Mouse (Mus musculus) embryo, embryonic 10 days (tissue): ENCODE data around the gene Vps16.

Experiments
- DNase-seq: peaks from one replicate; pipeline ENCODE4 v3.0.0-alpha.2; 2015; ENCODE audit warnings: low spot score

Vps16 gene

DNA sequence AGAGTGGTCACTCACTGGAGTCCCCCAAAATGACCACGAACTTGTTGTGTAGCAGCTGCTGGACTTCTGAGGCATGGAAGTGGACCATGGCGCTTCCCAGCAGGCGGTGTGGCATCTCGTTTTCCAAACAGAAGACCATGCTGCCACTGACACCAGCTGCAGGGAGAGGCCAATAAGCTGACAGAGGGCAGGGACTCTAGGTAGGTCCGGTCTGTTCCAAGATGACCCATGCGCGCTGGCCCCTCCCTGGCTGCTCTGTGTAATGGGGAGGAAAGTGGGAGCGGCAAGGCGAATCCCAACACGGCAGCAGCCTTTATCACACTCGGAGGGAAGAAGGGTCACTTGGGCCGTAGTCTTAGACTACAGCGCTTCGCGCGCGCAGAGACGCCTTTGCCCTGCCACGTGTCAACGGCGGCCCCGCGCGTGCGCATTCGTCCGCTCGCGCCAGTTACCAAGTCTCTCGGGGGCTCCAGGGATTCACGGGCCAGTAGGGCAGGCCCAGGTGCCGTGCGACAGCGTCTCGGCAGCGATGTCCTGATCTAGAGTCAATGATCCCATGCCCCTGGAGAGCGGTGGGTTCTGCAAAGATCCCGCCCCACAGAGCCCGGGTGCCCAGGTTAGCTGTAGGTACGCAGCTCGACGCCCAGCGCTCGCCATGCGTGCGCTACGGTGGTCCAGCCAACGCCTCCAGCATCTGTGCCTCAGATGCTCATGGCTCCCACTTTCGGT lies 578 bp upstream of the Vps16 start:
- DNase-seq, result peak; percentile 90

DNA sequence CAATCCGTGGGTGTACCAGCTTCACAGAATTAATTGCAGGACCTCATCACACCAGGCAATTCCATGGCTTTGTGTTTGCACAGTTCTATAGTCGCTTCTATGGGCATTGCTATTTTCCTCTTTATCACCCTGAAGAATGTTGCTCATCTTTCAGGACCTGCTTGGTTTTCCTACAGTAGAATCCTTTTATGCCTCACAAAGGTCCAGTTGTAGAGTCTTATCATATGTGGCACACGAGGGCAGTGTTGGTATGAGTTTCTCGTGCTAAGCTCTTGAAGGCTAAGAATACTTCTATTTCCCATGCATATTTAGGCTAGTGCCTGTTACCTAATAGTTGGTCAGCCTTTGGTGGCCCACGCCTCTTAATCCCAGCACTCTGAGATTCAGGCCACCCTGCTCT lies 973 bp downstream of the Vps16 start:
- no peak for DNase-seq

DNA sequence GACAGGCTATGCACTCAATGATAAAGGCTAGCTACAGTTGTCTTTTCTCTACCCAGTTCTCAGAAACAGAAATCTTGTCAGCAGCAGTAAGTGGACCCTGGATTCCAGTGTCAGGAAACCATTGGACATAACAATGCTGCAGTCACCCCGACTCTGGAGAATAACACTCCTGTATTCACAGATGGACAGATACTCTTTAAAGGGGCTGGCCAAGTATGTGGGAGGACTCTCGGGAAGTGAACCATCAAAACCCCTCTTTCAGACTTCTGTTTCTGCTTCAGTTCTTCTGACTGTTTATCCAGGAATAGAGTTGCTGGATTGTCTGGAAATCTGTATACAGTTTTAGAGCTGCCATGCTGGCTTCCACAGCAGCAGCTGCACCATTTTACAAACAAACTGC lies 5.7 kb downstream of the Vps16 start:
- no peak for DNase-seq

DNA sequence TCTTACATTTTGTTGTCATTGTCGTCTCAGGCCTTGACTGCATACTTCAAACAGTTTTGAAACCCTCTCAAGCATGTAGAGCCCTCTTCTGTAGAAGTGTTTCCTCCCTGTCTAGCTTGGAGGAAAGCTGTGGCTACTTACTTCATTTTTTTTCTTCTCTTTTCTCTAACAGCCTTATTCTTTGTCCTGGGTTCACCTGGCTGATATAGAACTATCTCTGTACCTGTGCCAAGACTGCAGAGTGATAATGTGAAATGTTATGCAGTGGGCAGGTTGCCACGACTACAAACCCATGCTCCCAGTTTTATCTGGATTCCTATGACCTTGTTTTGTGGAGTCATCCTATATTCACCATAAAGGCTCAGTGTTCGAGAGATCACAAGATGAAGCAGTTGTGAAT lies 6.3 kb downstream of the Vps16 start:
- DNase-seq, result no peak

DNA sequence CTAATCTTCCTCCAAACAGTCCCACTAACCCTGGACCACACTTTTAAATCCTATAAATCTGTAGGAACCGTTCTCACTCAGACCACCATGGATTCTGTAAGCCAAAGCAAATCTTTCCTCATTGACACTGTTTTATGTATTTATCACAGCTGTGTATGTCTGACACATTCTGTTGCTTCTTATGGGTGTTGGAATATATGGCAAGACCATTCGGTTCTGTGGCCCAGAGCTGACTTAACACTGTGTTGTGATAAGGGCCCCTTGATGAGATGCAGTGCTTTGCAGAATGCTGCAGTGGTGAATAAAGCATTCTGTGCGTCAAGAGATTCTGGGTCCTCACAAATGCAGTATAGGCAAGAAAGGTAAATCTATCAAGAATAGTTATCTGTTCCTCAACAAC lies 8.0 kb downstream of the Vps16 start:
- no peak for DNase-seq

DNA sequence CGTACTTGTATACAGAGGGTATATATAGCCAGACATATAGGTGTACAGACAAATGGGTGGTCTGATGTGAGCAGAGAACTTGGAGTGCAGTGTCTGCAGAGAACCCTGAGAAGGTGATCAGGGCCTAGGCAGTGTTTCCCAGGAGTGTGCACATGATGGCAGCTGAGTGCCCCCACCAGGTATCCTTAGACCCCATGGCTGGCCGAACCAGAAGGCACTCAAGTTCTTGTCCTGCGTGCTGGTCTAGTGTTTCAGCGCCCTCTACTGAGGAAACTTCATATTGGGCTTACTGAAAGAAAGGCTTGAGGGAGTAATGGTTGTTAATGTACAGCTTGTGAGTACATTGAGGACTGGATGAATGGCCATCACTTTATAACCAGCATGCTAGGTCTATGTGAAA lies 9.0 kb downstream of the Vps16 start:
- peak; percentile 79 for DNase-seq

DNA sequence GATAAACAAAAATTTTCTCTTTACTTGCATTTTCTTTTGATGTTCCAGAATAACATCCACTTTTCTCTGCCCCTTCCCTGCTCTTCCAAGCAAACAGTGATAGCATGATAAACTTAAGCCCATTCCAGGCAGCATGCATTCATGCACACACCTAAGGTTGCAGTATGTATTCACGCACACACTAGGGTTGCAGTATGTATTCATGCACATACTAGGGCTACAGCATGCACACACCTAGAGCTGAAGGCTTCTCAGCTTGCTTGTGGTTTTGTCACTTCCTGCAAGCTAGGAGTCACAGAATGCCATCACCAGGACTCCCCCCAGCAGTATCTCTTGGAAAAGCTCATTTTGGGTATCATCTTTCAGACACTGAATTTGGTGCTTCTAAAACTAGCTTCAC lies 12.6 kb downstream of the Vps16 start:
- DNase-seq, result no peak

DNA sequence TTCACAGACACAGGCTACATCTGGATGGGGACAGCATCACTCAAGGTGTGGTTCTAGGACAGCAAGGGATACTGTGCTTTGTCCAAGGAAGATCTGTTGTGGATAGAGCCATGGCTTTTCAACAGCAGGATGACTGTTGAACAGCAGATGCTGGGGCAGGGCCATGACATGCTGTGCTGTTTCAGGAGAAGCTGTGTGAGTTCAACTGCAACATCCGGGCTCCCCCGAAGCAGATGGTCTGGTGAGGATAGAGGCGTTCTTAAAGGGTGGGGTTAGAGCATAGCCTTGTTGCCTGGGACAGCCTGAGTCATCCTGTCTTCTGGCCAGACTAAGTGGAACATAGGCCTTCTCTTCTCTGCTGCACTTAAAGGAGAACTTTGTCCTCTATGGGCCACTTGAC lies 14.7 kb downstream of the Vps16 start:
- DNase-seq, result no peak

DNA sequence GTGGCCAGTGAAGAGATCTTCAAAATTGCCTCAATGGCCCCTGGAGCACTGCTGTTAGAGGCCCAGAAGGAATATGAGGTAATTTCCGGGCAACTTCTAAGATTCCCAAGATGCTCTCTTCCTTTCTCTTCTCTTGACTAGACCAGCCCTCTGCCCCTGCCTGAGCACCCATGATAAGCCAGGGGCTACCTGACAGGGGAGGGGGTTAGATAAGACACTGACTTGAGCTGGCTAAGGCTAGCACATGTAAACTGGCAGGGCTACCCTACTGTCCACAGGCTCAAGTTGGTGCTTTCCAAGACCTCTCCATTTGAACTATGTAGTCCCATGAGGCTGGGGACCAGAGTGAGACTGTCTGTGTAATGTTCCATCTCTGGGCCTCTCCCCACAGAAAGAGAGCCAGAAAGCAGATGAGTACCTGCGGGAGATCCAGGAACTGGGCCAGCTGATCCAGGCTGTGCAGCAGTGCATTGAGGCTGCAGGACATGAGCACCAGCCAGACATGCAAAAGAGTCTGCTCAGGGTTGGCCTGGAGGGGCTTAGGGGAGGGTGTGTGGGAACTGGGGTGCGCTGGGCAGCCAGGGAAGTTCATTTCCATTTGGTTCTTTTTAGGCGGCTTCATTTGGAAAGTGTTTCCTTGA lies 15.8 kb downstream of the Vps16 start:
- no peak for DNase-seq

DNA sequence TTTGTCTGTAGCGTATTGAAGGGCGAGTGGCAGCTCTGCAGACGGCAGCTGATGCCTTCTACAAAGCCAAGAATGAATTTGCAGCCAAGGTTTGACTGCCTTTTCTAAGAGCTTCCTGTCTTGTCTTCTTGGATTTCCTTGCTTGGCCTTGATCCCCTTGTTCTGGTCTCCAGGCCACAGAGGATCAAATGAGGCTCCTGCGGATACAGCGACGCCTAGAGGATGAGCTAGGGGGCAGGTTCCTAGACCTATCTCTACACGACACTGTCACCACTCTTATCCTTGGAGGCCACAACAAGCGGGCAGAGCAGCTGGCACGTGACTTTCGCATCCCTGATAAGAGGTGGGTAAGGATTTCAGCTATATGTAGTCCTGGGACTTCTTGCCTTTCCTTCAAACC lies 18.0 kb downstream of the Vps16 start:
- DNase-seq, result no peak

DNA sequence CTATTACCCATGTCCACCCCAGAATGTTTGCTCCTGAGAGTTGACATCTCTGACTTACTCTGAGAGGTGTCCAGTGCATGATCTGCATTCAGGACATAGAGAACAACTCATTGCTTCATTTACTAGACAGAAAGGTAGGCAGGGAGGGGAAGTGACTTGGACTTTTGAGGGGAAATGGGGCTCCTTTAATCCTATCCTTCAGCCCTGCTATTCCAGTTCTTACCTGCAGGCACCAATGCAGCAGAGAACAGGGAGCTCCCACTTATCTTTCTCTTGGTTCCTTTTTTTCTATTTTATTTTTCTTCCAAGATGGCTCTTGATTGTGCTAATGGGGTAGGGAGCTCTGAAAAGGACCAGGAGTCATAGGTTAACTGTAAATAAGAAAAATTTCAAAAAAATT lies 24.3 kb downstream of the Vps16 start:
- no peak for DNase-seq

DNA sequence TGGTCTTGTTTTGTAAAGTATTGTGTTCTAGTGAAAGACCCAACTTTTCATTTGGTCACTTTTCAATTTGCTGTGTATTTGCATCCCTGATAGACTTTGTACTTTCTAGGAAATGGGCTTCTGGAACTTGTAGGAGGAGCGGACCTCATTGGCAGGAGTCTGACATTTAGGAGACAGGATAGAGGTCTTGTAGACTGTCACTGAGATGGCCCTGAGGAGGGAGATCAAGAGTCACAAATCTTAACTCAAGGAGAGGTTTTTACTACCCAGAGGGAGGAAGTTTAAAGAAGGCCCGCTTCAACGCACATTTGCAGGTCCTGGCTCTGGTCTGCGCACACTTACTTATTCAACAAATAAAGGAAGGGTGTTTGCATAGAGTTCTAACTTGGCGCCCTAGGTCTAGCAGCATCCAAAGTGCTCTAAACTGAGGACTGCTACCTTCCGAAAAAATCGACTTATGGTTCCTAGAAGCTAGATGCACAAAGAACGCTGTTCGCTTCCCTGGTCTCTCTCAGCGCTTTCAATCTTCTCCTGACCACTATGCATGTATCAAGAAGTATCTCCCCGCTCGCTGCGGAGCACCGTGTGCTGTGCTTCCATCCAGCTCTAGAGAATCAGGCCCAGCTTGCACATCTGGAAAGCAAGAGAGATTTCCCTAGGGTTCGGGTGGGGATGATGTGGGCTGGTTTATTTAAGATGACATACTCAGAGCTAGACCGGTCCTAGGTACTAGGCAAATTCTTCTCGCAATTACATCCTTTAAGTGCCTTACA lies 25.1 kb downstream of the Vps16 start:
- DNase-seq, result peak; percentile 33

DNA sequence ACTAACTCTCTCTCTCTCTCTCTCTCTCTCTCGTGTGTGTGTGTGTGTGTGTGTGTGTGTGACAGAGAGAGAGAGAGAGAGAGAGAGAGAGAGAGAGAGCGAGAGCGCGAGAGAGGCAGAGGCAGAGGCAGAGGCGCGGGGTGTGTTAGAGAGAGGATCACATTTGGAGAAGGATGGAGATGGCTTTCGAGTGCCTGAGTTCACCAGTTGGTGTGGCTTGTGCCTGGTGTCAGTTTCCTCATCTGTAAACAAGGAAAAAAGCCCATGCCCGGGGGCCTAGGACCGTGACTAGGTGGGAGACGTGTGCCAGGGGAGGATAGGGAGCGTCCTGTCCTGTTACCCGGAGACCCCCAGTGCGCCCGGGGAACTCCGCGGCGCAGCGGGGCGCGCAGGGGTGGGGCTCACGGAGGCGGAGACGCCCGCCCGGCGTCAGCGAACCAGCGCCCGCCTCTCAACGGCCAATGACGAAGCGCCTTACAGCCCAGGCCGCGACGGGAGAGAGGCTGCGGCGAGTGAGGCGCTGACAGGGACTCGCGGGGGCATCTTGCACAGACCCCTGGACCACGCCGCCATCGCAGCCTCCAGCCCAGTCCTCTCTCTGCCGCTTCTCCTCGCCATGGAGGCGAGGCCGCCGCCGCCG lies 25.8 kb downstream of the Vps16 start, which contains the start of gene Ptpra:
Gene Ptpra, plus strand, starts transcription at position 485 of the 640 bp plus-strand sequence.
- DNase-seq, result peak; percentile 95

DNA sequence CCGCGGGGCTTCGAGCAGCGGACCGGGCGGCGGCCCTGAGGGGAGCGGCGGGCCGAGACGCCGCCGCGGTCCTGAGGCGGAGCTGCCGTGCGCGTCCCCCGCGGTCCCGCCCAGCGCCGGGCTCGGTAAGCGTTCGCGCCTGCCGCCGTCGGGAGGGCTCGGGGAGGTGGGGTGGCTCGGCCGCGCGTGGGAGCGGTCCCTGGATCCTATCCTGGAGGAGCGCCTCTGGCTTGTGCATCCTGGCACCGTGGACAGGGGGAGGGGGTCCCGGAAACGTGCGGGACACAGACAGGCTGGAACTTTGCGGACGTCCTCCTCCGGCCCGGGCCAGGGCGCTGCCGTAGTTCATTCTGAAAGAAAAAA lies 26.3 kb downstream of the Vps16 start:
- DNase-seq, result no peak

DNA sequence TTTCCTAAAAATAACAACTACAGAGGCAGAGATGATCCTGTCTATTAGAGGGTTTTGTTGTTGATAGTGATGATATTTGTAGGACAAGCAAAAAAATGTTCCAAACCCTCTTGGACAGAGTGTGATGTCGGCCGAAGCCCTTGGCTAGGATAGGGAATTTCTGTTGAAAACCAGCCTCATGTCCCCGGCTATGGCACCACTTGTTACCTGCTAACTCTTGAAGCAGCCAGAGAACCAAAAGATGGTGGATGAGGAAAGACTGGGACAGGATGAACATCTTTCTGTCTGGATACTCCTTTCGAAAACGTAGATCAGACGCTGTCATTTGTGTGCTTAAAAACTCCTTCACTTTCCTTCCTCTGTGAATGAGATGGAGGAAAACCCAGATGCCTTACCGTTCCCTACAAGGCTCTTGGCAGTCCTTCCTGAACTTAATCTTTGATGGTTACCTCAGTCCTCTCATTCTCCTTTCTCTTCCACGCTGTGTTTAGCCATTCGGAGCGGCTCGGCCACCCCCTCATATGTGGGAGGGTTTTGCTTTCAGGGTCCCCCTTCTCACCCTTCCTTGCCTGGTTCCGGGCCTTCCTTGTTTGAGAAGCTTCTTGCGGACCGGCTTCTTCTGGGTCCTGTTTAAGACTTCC lies 27.1 kb downstream of the Vps16 start:
- no peak for DNase-seq

DNA sequence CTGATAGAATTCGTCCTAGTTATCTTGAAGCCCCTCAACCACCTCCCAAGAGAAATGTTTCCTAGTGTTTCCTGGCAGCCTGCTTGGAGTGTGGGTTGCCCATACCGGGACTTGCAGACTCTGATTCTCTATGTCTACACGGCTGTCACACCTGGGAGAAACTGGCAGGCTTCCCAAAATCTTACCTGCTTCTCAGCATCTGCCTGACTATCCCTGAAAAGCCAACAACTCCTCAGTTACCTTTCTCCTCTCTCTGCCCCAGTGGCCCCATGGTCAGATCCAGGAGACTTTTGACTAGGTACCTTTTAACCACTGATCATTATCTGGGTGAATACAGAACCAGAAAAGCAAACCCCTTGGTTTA lies 27.6 kb downstream of the Vps16 start:
- DNase-seq, result no peak

DNA sequence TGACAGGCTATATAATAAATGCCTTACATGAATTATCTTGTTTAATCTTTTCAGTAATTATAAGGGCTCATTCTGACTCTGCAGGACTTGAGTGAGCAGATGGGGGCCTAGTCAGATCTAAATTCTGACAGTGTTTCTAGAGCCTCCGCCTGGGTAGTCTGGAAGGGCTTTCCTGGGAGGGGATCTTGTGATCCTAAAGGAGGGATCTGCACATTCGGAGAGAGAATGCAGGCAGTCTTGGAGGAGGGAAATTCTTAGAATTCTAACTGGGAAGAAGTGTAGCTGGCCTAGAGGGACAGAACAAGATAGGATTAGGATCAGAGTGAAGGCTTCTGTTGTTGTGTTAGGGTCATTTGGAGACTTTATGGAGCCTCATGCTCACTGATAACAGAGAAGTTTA lies 28.1 kb downstream of the Vps16 start:
- DNase-seq, result no peak

DNA sequence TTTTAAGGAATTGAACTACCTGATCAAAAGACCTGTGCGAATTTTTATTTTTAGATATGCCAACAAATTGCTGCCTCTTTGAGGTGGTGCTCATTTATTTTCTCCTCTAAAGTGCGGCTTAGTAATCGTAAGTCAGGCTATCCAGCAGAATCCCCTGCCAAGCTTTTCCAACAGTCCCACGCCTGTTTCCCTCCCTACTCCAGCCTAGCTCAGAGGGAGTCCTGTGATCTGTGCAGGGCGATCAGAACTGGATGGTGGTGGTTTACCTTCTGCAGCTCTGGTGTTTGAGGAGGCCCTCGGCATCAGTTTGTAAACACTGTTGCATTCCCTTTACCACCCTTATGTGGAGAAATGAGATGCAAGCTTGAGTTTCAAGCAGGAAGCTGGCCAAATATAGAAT lies 29.3 kb downstream of the Vps16 start:
- no peak for DNase-seq

DNA sequence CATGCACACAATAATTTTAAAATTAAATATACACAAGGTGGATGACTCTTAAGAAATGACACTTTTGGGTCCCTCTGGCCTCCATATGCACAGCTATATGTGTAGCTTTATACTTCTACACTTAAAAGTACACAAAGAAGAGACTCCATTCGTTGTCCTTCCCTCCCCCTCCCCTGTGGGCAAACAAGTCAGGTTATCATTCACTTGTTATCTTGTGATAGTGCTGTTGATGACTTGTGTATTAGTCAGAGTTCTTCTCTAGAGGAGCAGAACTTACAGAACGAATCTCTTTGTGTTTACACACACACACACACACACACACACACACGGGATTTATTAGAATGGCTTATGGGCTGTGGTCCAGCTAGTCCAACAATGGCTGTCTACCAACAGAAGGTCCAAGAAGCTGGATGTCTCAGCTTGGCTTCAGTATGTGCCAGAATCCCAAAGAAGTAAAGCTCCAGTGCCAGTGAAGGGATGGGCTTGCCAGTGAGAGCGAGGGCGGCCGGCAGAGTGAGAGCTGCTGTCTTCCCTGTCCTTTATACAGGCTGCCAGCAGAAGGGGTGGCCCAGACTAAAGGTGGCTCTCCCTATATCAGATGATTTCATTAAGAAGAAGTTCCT lies 30.7 kb downstream of the Vps16 start:
- DNase-seq, result no peak

DNA sequence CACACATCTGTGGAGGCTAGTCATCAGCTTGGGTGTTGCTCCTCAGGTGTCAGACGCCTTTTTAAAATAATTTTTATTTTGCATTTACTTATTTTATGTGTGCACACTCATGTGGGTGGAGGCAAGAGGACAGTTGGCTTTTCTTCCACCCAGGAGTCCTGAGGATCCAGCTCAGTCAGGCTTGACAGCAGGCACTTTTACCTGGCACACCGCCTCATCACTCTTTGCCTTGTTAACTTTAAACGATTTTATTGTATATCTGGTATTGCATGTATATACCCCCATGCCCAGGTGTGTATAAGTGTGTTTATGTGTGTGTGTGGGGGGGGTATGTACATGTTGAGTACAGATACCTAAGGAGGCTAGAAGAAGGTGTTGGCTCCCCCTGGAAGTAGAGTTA lies 33.7 kb downstream of the Vps16 start:
- no peak for DNase-seq

DNA sequence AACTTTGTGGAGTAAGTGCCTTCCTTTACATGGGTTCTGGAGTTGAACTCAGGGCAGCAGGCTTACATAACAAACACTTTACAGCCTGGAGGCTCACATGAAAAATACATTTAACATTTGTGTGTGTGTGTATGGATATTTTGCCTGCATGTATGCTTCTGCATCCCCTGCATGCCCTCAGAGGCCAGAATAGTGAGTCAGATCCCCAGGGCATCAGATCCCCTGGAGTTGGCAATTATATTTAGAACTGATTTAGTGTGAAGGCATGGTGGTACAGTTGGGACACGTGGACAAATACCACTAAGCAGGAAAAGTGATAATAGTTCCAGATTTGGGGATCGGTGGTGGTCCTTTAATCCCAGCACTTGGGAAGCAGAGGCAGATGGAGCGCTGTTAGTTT lies 35.4 kb downstream of the Vps16 start:
- DNase-seq, result no peak
